Mouse (Mus musculus) olfactory bulb, adult 2 months (tissue): ENCODE measurements around the gene Pex11a.

Experiments used
- CTCF ChIP-seq: fragments of 200-500 bp; IDR thresholded peaks from 2 replicates; pipeline ENCODE4 v1.5.1; 2012; ENCODE audit warnings: low read depth, mild to moderate bottlenecking, low read length, moderate library complexity; ENCODE audit not compliant: insufficient read depth
- POLR2A ChIP-seq: fragments of 200-500 bp; IDR thresholded peaks from 2 replicates; pipeline ENCODE4 v1.6.1; 2012; ENCODE audit warnings: mild to moderate bottlenecking, low read depth, low read length, moderate library complexity; ENCODE audit not compliant: insufficient read depth

- no peak for TF ChIP-seq CTCF
- TF ChIP-seq POLR2A, result no peak
These were observed 15.8 kb downstream of the Pex11a start for GRCm38 (mm10) chr7:79727091-79727490.
